Mouse (Mus musculus) left cerebral cortex, adult 2 months (tissue): ENCODE measurements around the gene Lmntd2. TPM values are rescaled to one million over a fixed set of nuclear protein-coding genes. Genes with fewer than 3 reads are reported as not detected.
A peak's percentile ranks its signal among the peaks of the same experiment; 100 is the strongest.

Experiments used
- DNase-seq, 2 experiments: peaks; one replicate each; pipeline ENCODE4 v3.0.0; 2021 to 2022; ENCODE audit warnings: low spot score in 2 of 2, mixed read lengths in 1 of 2; ENCODE audit errors: extremely low spot score in 1 of 2
- H3K27ac ChIP-seq: fragments of 200-600 bp; 2 replicates; pipeline ENCODE4 v1.8.1; 2022
- H3K4me3 ChIP-seq: fragments of 200-600 bp; 2 replicates; pipeline ENCODE4 v1.8.1; 2022
- CTCF ChIP-seq: fragments of 200-600 bp; IDR thresholded peaks from 2 replicates; pipeline ENCODE4 v1.8.1; 2022; ENCODE audit warnings: antibody characterized with exemption, mild to moderate bottlenecking, moderate library complexity
- intact Hi-C: fragments of 180-260 bp; cut with DNase I; formaldehyde crosslinking; loops from one replicate; pipeline ENCODE4 v1.15.1; 2025
- microRNA-seq, 2 experiments: library from miRNA; unstranded; fragments of <30 nt; microRNA quantifications; one replicate each; pipeline ENCODE4 v1.2.0; 2021
- total RNA-seq, 2 experiments: library from RNA; stranded (reverse); gene quantifications; 2 replicates each; pipeline ENCODE4 v1.2.3; 2021

Gene Lmntd2
- total RNA-seq, 2 experiments from 2014 or later: not detected

GRCm38 (mm10) chr7:141175068-141175467 is 38.8 kb downstream of the Lmntd2 start:
- H3K4me3 ChIP-seq: no peak overlapping the region
- intact Hi-C loops: loop anchor here (5.0 kb wide), 1 partner anchor 268 kb away; no protein-coding TSS in a partner anchor
- no peak for DNase-seq
- no peak overlapping the region for H3K27ac ChIP-seq
- peak; percentile 8; the same call in 1 of the 2 replicates for TF ChIP-seq CTCF

- peak overlapping the region; percentile 94 for H3K27ac ChIP-seq
- TF ChIP-seq CTCF: no peak
- DNase-seq: no peak
- intact Hi-C loops: loop anchor here (2.0 to 5.0 kb wide), 4 partner anchors 43 to 316 kb away; partner anchors contain the start of genes Bet1l, Gm45785 and Ric8a
- H3K4me3 ChIP-seq: peak overlapping the region; percentile 78
Observed at GRCm38 (mm10) chr7:141173323-141173850, 40.5 kb downstream of the Lmntd2 start.

- TF ChIP-seq CTCF: no peak; the same call in 1 of the 2 replicates
- peak; percentile 90 to 92 for DNase-seq
- Histone ChIP-seq H3K27ac (peak within 1 kb of the TSS; percentile 94), H3K4me3 (peak within 1 kb of the TSS; percentile 78)
- intact Hi-C loops: loop anchor here (2.0 to 5.0 kb wide), 4 partner anchors 42 to 315 kb away; partner anchors contain the start of genes Bet1l, Gm45785 and Ric8a
Observed at GRCm38 (mm10) chr7:141172116-141173006, 41.5 kb downstream of the Lmntd2 start, which contains the start of gene Rnh1. TSS of gene Rnh1 (minus strand) at chr7:141172857.

GRCm38 (mm10) chr7:141169866-141170265 is 44.0 kb downstream of the Lmntd2 start:
- TF ChIP-seq CTCF: no peak
- intact Hi-C loops: loop anchor here (5.0 kb wide), 3 partner anchors 52 to 313 kb away; partner anchors contain the start of genes Bet1l, Gm45785 and Ric8a
- Histone ChIP-seq H3K4me3 (no peak overlapping the region), H3K27ac (peak overlapping the region; percentile 40; the same call in 1 of the 2 replicates)
- no peak for DNase-seq

GRCm38 (mm10) chr7:141169300-141169699 is 44.6 kb downstream of the Lmntd2 start:
- DNase-seq: no peak
- no peak for TF ChIP-seq CTCF
- peak overlapping the region; percentile 40; the same call in 1 of the 2 replicates for H3K27ac ChIP-seq
- no peak overlapping the region for H3K4me3 ChIP-seq
- intact Hi-C loops: no loop called here

GRCm38 (mm10) chr7:141168518-141168953 is 45.3 kb downstream of the Lmntd2 start:
- H3K27ac ChIP-seq: peak overlapping the region; percentile 55
- peak overlapping the region; percentile 49 for H3K4me3 ChIP-seq
- intact Hi-C loops: no loop called here
- no peak for TF ChIP-seq CTCF
- peak; percentile 43 to 52 for DNase-seq

- DNase-seq: no peak
- Histone ChIP-seq H3K27ac (peak overlapping the region; percentile 55), H3K4me3 (peak overlapping the region; percentile 49)
- no peak for TF ChIP-seq CTCF
- intact Hi-C loops: no loop called here
Observed at GRCm38 (mm10) chr7:141167901-141168517, 45.9 kb downstream of the Lmntd2 start.

GRCm38 (mm10) chr7:141164850-141165249 is 49.0 kb downstream of the Lmntd2 start:
- intact Hi-C loops: no loop called here
- no peak for TF ChIP-seq CTCF
- Histone ChIP-seq H3K27ac (no peak overlapping the region), H3K4me3 (no peak overlapping the region)
- DNase-seq: no peak

GRCm38 (mm10) chr7:141164397-141164796 is 49.5 kb downstream of the Lmntd2 start:
- no peak for DNase-seq
- intact Hi-C loops: no loop called here

More at GRCm38 (mm10) chr7:141164397-141164796, 49.5 kb downstream of the Lmntd2 start:
- Histone ChIP-seq H3K4me3 (no peak overlapping the region), H3K27ac (no peak overlapping the region)
- no peak for TF ChIP-seq CTCF

Small RNAs within 50 kb of the gene (microRNA-seq; reads per million reads assigned to microRNA genes)
- 106 to 107 reads per million in 2 experiments for gene Mir210

Other genes with a start within 250 kb of the Lmntd2 start
- gene Ifitm1, start 246.9 kb downstream of the Lmntd2 start, total RNA-seq: 1 to 10 TPM; 3.7 to 5.8 TPM
- gene Ifitm3, start 203.3 kb downstream of the Lmntd2 start, total RNA-seq: 10 to 100 TPM; 10.9 to 16.7 TPM
- under 1 TPM in 1 of 2 experiments, not detected in 1; 0.57 TPM for gene Ifitm6, start 196.2 kb downstream of the Lmntd2 start, total RNA-seq
- not detected for gene Gm17387, start 184.9 kb downstream of the Lmntd2 start, total RNA-seq
- gene B4galnt4, start 153.0 kb downstream of the Lmntd2 start, total RNA-seq: 10 to 100 TPM; 87.4 to 95.9 TPM
- not detected for gene Pkp3, start 135.9 kb downstream of the Lmntd2 start, total RNA-seq
- gene Sigirr, start 113.5 kb downstream of the Lmntd2 start, total RNA-seq: 1 to 10 TPM; 1.7 to 3.4 TPM
- gene Ano9, start 96.3 kb downstream of the Lmntd2 start, total RNA-seq: not detected
- 10 to 100 TPM; 46.9 to 51.6 TPM for gene Ptdss2, start 91.7 kb downstream of the Lmntd2 start, total RNA-seq
- gene Rnh1, start 41.2 kb downstream of the Lmntd2 start, total RNA-seq: 10 to 100 TPM; 36.5 to 37.3 TPM
- gene Hras, start 20.1 kb downstream of the Lmntd2 start, total RNA-seq: 100 to 1,000 TPM; 219 to 244 TPM
- 1 to 10 TPM; 3.9 to 5.0 TPM for gene Lrrc56, start 19.9 kb downstream of the Lmntd2 start, total RNA-seq
- gene Rassf7, start 1.8 kb upstream of the Lmntd2 start, total RNA-seq: 1 to 10 TPM in 1 of 2 experiments, under 1 TPM in 1; 0.94 to 1.3 TPM
- gene Phrf1, start 14.7 kb upstream of the Lmntd2 start, total RNA-seq: 10 to 100 TPM; 70.5 to 77.2 TPM
- gene Irf7, start 52.4 kb upstream of the Lmntd2 start, total RNA-seq: 1 to 10 TPM in 1 of 2 experiments, under 1 TPM in 1; 0.59 to 1.2 TPM
- not detected for gene Cdhr5, start 62.7 kb upstream of the Lmntd2 start, total RNA-seq
- gene Sct, start 65.1 kb upstream of the Lmntd2 start, total RNA-seq: not detected
- under 1 TPM; 0.27 to 0.44 TPM for gene Drd4, start 77.9 kb upstream of the Lmntd2 start, total RNA-seq
- gene Deaf1, start 113.6 kb upstream of the Lmntd2 start, total RNA-seq: 10 to 100 TPM; 63.1 to 63.8 TPM
- 10 to 100 TPM; 33.3 to 34.9 TPM for gene Tmem80, start 113.7 kb upstream of the Lmntd2 start, total RNA-seq
- gene Eps8l2, start 124.8 kb upstream of the Lmntd2 start, total RNA-seq: 1 to 10 TPM; 3.6 to 5.3 TPM
- gene Taldo1, start 178.1 kb upstream of the Lmntd2 start, total RNA-seq: 10 to 100 TPM; 87.5 to 90.9 TPM
- gene Gatd1, start 200.1 kb upstream of the Lmntd2 start, total RNA-seq: 10 to 100 TPM; 38.9 to 46.5 TPM
- gene Cend1, start 215.4 kb upstream of the Lmntd2 start, total RNA-seq: 100 to 1,000 TPM; 279 to 288 TPM
- gene Slc25a22, start 223.8 kb upstream of the Lmntd2 start, total RNA-seq: 100 to 1,000 TPM; 253 to 262 TPM
- gene Pidd1, start 229.9 kb upstream of the Lmntd2 start, total RNA-seq: 1 to 10 TPM in 1 of 2 experiments, under 1 TPM in 1; 0.93 to 1.2 TPM
- gene Rplp2, start 233.3 kb upstream of the Lmntd2 start, total RNA-seq: 100 to 1,000 TPM; 552 to 567 TPM
- gene Pnpla2, start 241.1 kb upstream of the Lmntd2 start, total RNA-seq: 10 to 100 TPM; 26.0 to 31.7 TPM
- gene Cracr2b, start 247.0 kb upstream of the Lmntd2 start, total RNA-seq: 1 to 10 TPM; 3.7 to 5.1 TPM